ENCODE assay signal across 9 mouse cellular contexts in genomic region chr7:112620322-112621179, GRCm38 (mm10). TPM values are rescaled to one million over a fixed set of nuclear protein-coding genes. Genes with fewer than 3 reads are reported as not detected.
DNase-seq lines count a peak whose midpoint lies in the region; ATAC-seq and TF ChIP-seq lines count a peak whose summit lies in the region.
"Had no signal": no experiment of that assay in that cellular context is flagged by ENCODE, and none has a peak within 500 bp of the region (broad histone marks: within the 10 kb centered on the region; RNA-seq: fewer than 3 reads in every experiment).

No protein-coding gene starts in this region.

- no peak for TF ChIP-seq CTCF in kidney, adult 2 months (conservative IDR thresholded peaks at IDR 0.05; ENCODE audit: insufficient read depth, insufficient read length, low read depth, low read length)
- no peak for TF ChIP-seq CTCF in cortical plate, adult 2 months (IDR thresholded peaks at IDR 0.05; ENCODE audit: extremely low read depth, insufficient read depth, low read length)
- no peak for TF ChIP-seq CTCF in small intestine, adult 2 months (IDR thresholded peaks at IDR 0.05; ENCODE audit: extremely low read depth, insufficient read length, insufficient replicate concordance, low read depth, low read length)

- no peak for DNase-seq in kidney, adult 2 months
- no peak for DNase-seq in kidney, adult 9 months
- DNase-seq in CD4-positive, CD25-positive, alpha-beta regulatory T cell, adult 2 months (ENCODE audit: low read depth, low spot score) = peak; percentile 12
- peak; percentile 60 for DNase-seq in layer of hippocampus, adult 9-11 months
- DNase-seq in thymus, postnatal 36 days = no peak

- H3K4me3 ChIP-seq in kidney, adult 2 months (ENCODE audit: insufficient read depth, low read depth, low read length) = peak overlapping the region; percentile 38; the same call in 1 of the 2 replicates
- H3K4me3 ChIP-seq in cortical plate, adult 2 months (ENCODE audit: insufficient read depth, low read length) = peak overlapping the region; percentile 21
- H3K4me3 ChIP-seq in small intestine, adult 2 months (ENCODE audit: low read depth, low read length) = peak overlapping the region; percentile 69

- WGBS in kidney, adult 2 months = 64% methylated on average over 22 of the region's 22 CpGs
- WGBS in small intestine, adult 2 months = 26% methylated on average over 22 of the region's 22 CpGs

- H3K36me3 ChIP-seq in kidney, adult 2 months (ENCODE audit: control insufficient read depth, insufficient read depth, low read length) = no peaks in the 10 kb centered on the region
- H3K36me3 ChIP-seq in small intestine, adult 2 months (ENCODE audit: control insufficient read depth, insufficient read depth, low read length) = no peaks in the 10 kb centered on the region

- H3K27ac ChIP-seq in kidney, adult 2 months (ENCODE audit: insufficient read depth, low read depth, low read length) = no peak overlapping the region
- no peak overlapping the region for H3K27ac ChIP-seq in cortical plate, adult 2 months (ENCODE audit: insufficient read depth, low read length)
- peak overlapping the region; percentile 40 for H3K27ac ChIP-seq in small intestine, adult 2 months (ENCODE audit: insufficient read depth, low read depth, low read length)
- H3K27ac ChIP-seq: liver, embryonic 14.5 days had no signal

- TF ChIP-seq POLR2A in kidney, adult 2 months (IDR thresholded peaks at IDR 0.05; ENCODE audit: low read depth, low read length) = no peak
- no peak for TF ChIP-seq POLR2A in cortical plate, adult 2 months (IDR thresholded peaks at IDR 0.05; ENCODE audit: extremely low read depth, insufficient read depth, low read length)
- no peak for TF ChIP-seq POLR2A in small intestine, adult 2 months (IDR thresholded peaks at IDR 0.05; ENCODE audit: low read depth, low read length)

- no peaks in the 10 kb centered on the region for H3K27me3 ChIP-seq in kidney, adult 2 months (replicated peaks; ENCODE audit: control insufficient read depth, insufficient read depth, low read length)
- no peaks in the 10 kb centered on the region for H3K27me3 ChIP-seq in small intestine, adult 2 months (ENCODE audit: control insufficient read depth, insufficient read depth, low read length)

- ATAC-seq in megakaryocyte, adult 5-6 weeks (ENCODE audit: poor library complexity, severe bottlenecking) = no peak

- H3K4me1 ChIP-seq in kidney, adult 2 months (ENCODE audit: control insufficient read depth, insufficient read depth, low read length) = no peaks in the 10 kb centered on the region
- H3K4me1 ChIP-seq in cortical plate, adult 2 months (ENCODE audit: control insufficient read depth, insufficient read depth, low read length) = no peaks in the 10 kb centered on the region
- peaks cover 2% of the 10 kb centered on the region; the same call in 1 of the 2 replicates for H3K4me1 ChIP-seq in small intestine, adult 2 months (ENCODE audit: control insufficient read depth, insufficient read depth, insufficient read length, low read length)

RNA-seq across cellular contexts. Expression of gene Tead1, which starts 58.6 kb away (rescaled TPM):
- 14.7 TPM in 2 replicates for polyA plus RNA-seq in kidney, adult 2 months (2012; rRNA removed)
- 6.4 and 6.5 TPM in 2 replicates for polyA plus RNA-seq in cortical plate, adult 2 months (2012; rRNA removed)
- 3.7 and 4.0 TPM in 2 replicates for polyA plus RNA-seq in small intestine, adult 2 months (2012; rRNA removed)
- 0.14 TPM in 1 of 2 replicates, not detected in the other for total RNA-seq in megakaryocyte, adult 5-6 weeks (2015)
- total RNA-seq in megakaryocyte, adult 5-6 weeks (2017) = not detected in 2 replicates

Comparison
In these comparisons a context has a peak if more than half of its experiments do, and no peak if none do; other contexts are left out.
1. DNase-seq: peak in CD4-positive, CD25-positive, alpha-beta regulatory T cell, adult 2 months (single experiment) and layer of hippocampus, adult 9-11 months (single experiment); none in kidney, adult 2 months (single experiment), kidney, adult 9 months (single experiment) and thymus, postnatal 36 days (0 of 2).
2. Peak in every context shown above with its lines, with median percentiles within 50 percentile points of each other: H3K4me3 ChIP-seq.